Mouse (Mus musculus): ENCODE data around the gene Gm14393.
"Not testable (repeated sequence)": the region's sequence is repeated elsewhere in the genome, so short reads cannot be mapped to it uniquely, and the experiment has no call there.

Gm14393 gene

GRCm38 (mm10) chr2:175067681-175068261 lies at the start of gene Gm14393:
Gm14393 (minus strand) TSS chr2:175067781.
- not testable (repeated sequence) for DNase-seq

GRCm38 (mm10) chr2:175044268-175044667 lies 23.3 kb downstream of the Gm14393 start:
- not testable (repeated sequence) for DNase-seq
